ENCODE assay signal across 10 mouse cellular contexts in genomic region chr15:76998878-76999588, GRCm38 (mm10). TPM values are rescaled to one million over a fixed set of nuclear protein-coding genes. Genes with fewer than 3 reads are reported as not detected.
DNase-seq lines count a peak whose midpoint lies in the region; ATAC-seq and TF ChIP-seq lines count a peak whose summit lies in the region.
"Had no signal": no experiment of that assay in that cellular context is flagged by ENCODE, and none has a peak within 500 bp of the region (broad histone marks: within the 10 kb centered on the region; RNA-seq: fewer than 3 reads in every experiment).

No protein-coding gene starts in this region.

- peak; percentile 48 for TF ChIP-seq CTCF in midbrain, postnatal 0 days (IDR thresholded peaks at IDR 0.05)

- no peak overlapping the region for H3K4me3 ChIP-seq in forebrain, embryonic 11.5 days (ENCODE audit: low read depth, low read length)
- no peak overlapping the region for H3K4me3 ChIP-seq in forebrain, embryonic 10.5 days
- peak overlapping the region; percentile 27 for H3K4me3 ChIP-seq in heart, embryonic 13.5 days
- no peak overlapping the region for H3K4me3 ChIP-seq in midbrain, postnatal 0 days (ENCODE audit: low read depth, low read length)
- H3K4me3 ChIP-seq: neural tube, embryonic 12.5 days had no signal

- no peaks in the 10 kb centered on the region for H3K27me3 ChIP-seq in forebrain, embryonic 11.5 days (ENCODE audit: control insufficient read depth, insufficient read depth, low read length)
- peaks cover 19% of the 10 kb centered on the region for H3K27me3 ChIP-seq in forebrain, embryonic 10.5 days (ENCODE audit: poor library complexity, severe bottlenecking)
- H3K27me3 ChIP-seq in heart, embryonic 13.5 days (replicated peaks) = no peaks in the 10 kb centered on the region
- no peaks in the 10 kb centered on the region for H3K27me3 ChIP-seq in midbrain, postnatal 0 days (ENCODE audit: insufficient read depth, low read length)
- H3K27me3 ChIP-seq: neural tube, embryonic 12.5 days had no signal

- peak; percentile 59 for DNase-seq in forebrain, embryonic 11.5 days (ENCODE audit: low spot score)
- DNase-seq in forebrain, embryonic 10.5 days (ENCODE audit: extremely low spot score, low spot score) = no peak
- DNase-seq in retina, postnatal 1 day = peak; percentile 37
- DNase-seq in retina, embryonic 14.5 days (ENCODE audit: low spot score) = no peak
- DNase-seq in midbrain, postnatal 0 days (ENCODE audit: low spot score) = peak; percentile 47
- no peak for DNase-seq in thymus, adult 18-20 months
- no peak for DNase-seq in embryo, embryonic 10.5 days (ENCODE audit: low spot score)

- H3K4me2 ChIP-seq in forebrain, embryonic 11.5 days (ENCODE audit: low read depth, low read length, severe bottlenecking) = no peak overlapping the region
- peak overlapping the region; percentile 57 for H3K4me2 ChIP-seq in heart, embryonic 13.5 days
- H3K4me2 ChIP-seq in midbrain, postnatal 0 days (ENCODE audit: low read depth, low read length, poor library complexity, severe bottlenecking) = peak overlapping the region; percentile 7; the same call in 1 of the 2 replicates
- H3K4me2 ChIP-seq: neural tube, embryonic 12.5 days had no signal

- WGBS in forebrain, embryonic 11.5 days = 53% methylated on average over 21 of the region's 21 CpGs
- 56% methylated on average over 21 of the region's 21 CpGs for WGBS in forebrain, embryonic 10.5 days
- WGBS in heart, embryonic 13.5 days = 29% methylated on average over 21 of the region's 21 CpGs
- 43% methylated on average over 21 of the region's 21 CpGs for WGBS in midbrain, postnatal 0 days

- no peaks in the 10 kb centered on the region for H3K9me3 ChIP-seq in forebrain, embryonic 11.5 days (ENCODE audit: control insufficient read depth, low read length)
- no peaks in the 10 kb centered on the region; the same call in 1 of the 2 replicates for H3K9me3 ChIP-seq in forebrain, embryonic 10.5 days
- no peaks in the 10 kb centered on the region for H3K9me3 ChIP-seq in heart, embryonic 13.5 days
- no peaks in the 10 kb centered on the region for H3K9me3 ChIP-seq in midbrain, postnatal 0 days (ENCODE audit: low read length)
- H3K9me3 ChIP-seq: neural tube, embryonic 12.5 days had no signal

- no peak overlapping the region for H3K27ac ChIP-seq in forebrain, embryonic 11.5 days (ENCODE audit: low read depth, low read length)
- H3K27ac ChIP-seq in forebrain, embryonic 10.5 days = no peak overlapping the region
- H3K27ac ChIP-seq in heart, embryonic 13.5 days (replicated peaks) = peak overlapping the region; percentile 83
- no peak overlapping the region for H3K27ac ChIP-seq in midbrain, postnatal 0 days (ENCODE audit: low read depth, low read length)
- H3K27ac ChIP-seq: neural tube, embryonic 12.5 days had no signal

- H3K4me1 ChIP-seq in forebrain, embryonic 11.5 days (replicated peaks; ENCODE audit: control insufficient read depth, insufficient read depth, low read length) = no peaks in the 10 kb centered on the region
- H3K4me1 ChIP-seq in forebrain, embryonic 10.5 days = 0 out of 2 replicates have a peak, but pooled peaks cover 6% of the 10 kb centered on the region
- H3K4me1 ChIP-seq in heart, embryonic 13.5 days = peaks cover 28% of the 10 kb centered on the region
- H3K4me1 ChIP-seq in midbrain, postnatal 0 days (ENCODE audit: insufficient read depth, low read length) = no peaks in the 10 kb centered on the region
- H3K4me1 ChIP-seq: neural tube, embryonic 12.5 days had no signal

- no peak overlapping the region for H3K9ac ChIP-seq in forebrain, embryonic 11.5 days (ENCODE audit: low read length)
- peak overlapping the region; percentile 70 for H3K9ac ChIP-seq in heart, embryonic 13.5 days
- no peak overlapping the region for H3K9ac ChIP-seq in midbrain, postnatal 0 days (replicated peaks; ENCODE audit: low read length, poor library complexity, severe bottlenecking)
- H3K9ac ChIP-seq: neural tube, embryonic 12.5 days had no signal

- H3K36me3 ChIP-seq in forebrain, embryonic 11.5 days (ENCODE audit: control insufficient read depth, insufficient read depth, low read length) = no peaks in the 10 kb centered on the region
- H3K36me3 ChIP-seq in forebrain, embryonic 10.5 days (replicated peaks) = no peaks in the 10 kb centered on the region
- no peaks in the 10 kb centered on the region for H3K36me3 ChIP-seq in heart, embryonic 13.5 days
- no peaks in the 10 kb centered on the region for H3K36me3 ChIP-seq in midbrain, postnatal 0 days (ENCODE audit: insufficient read depth, low read length)
- H3K36me3 ChIP-seq: neural tube, embryonic 12.5 days had no signal

- ATAC-seq in forebrain, embryonic 11.5 days (replicated peaks; ENCODE audit: low FRiP score) = no peak
- ATAC-seq in heart, embryonic 13.5 days (ENCODE audit: extremely low read depth, insufficient number of reproducible peaks, low FRiP score, low TSS enrichment) = peak; percentile 51; the same call in 1 of the 2 replicates
- no peak for ATAC-seq in midbrain, postnatal 0 days (ENCODE audit: low FRiP score)

RNA-seq across cellular contexts. Expression of gene Apol6, which starts 45.5 kb away (rescaled TPM):
- not detected in 2 replicates for polyA plus RNA-seq in forebrain, embryonic 11.5 days (2014; fragmentation: Nextera tagmentation; extraction: Ambion mirVana)
- polyA plus RNA-seq in forebrain, embryonic 10.5 days (2016; fragmentation: Nextera tagmentation; extraction: Ambion mirVana) = 0.10 TPM in 1 of 2 replicates, not detected in the other
- polyA plus RNA-seq in heart, embryonic 13.5 days (2015; fragmentation: Nextera tagmentation; extraction: Ambion mirVana) = 0.06 and 0.15 TPM in 2 replicates
- 0.14 and 0.16 TPM in 2 replicates for total RNA-seq in midbrain, postnatal 0 days (2014; rRNA removed)
- polyA plus RNA-seq in midbrain, postnatal 0 days (2015; fragmentation: Nextera tagmentation; extraction: Ambion mirVana) = 0.15 and 0.16 TPM in 2 replicates
- total RNA-seq: layer of hippocampus, postnatal 25 days had no signal
- polyA plus RNA-seq: neural tube, embryonic 12.5 days had no signal

RNA-seq across cellular contexts. Expression of gene 1110038F14Rik, which starts 50.7 kb away (rescaled TPM):
- polyA plus RNA-seq in forebrain, embryonic 11.5 days (2014; fragmentation: Nextera tagmentation; extraction: Ambion mirVana) = 67.7 and 69.9 TPM in 2 replicates
- polyA plus RNA-seq in forebrain, embryonic 10.5 days (2016; fragmentation: Nextera tagmentation; extraction: Ambion mirVana) = 78.7 and 79.3 TPM in 2 replicates
- polyA plus RNA-seq in heart, embryonic 13.5 days (2015; fragmentation: Nextera tagmentation; extraction: Ambion mirVana) = 39.6 and 45.5 TPM in 2 replicates
- 19.4 and 24.1 TPM in 2 replicates for total RNA-seq in midbrain, postnatal 0 days (2014; rRNA removed)
- polyA plus RNA-seq in midbrain, postnatal 0 days (2015; fragmentation: Nextera tagmentation; extraction: Ambion mirVana) = 41.2 and 42.0 TPM in 2 replicates

RNA-seq across cellular contexts. Expression of gene Mb, which starts 51.4 kb away (rescaled TPM):
- not detected in 2 replicates for polyA plus RNA-seq in forebrain, embryonic 11.5 days (2014; fragmentation: Nextera tagmentation; extraction: Ambion mirVana)
- polyA plus RNA-seq in forebrain, embryonic 10.5 days (2016; fragmentation: Nextera tagmentation; extraction: Ambion mirVana) = 0.20 and 0.27 TPM in 2 replicates
- 519 and 566 TPM in 2 replicates for polyA plus RNA-seq in heart, embryonic 13.5 days (2015; fragmentation: Nextera tagmentation; extraction: Ambion mirVana)
- 0.66 TPM in 1 of 2 replicates, not detected in the other for total RNA-seq in midbrain, postnatal 0 days (2014; rRNA removed)
- 0.53 and 0.69 TPM in 2 replicates for polyA plus RNA-seq in midbrain, postnatal 0 days (2015; fragmentation: Nextera tagmentation; extraction: Ambion mirVana)

Comparison
In these comparisons a context has a peak if more than half of its experiments do, and no peak if none do; other contexts are left out.
1. DNase-seq: peak in forebrain, embryonic 11.5 days (single experiment), retina, postnatal 1 day (single experiment) and midbrain, postnatal 0 days (single experiment); none in forebrain, embryonic 10.5 days (single experiment), retina, embryonic 14.5 days (single experiment), thymus, adult 18-20 months (0 of 2) and embryo, embryonic 10.5 days (single experiment).
2. RNA of gene Mb, which starts 51.4 kb away (polyA plus RNA-seq): 519 to 566 TPM in heart, embryonic 13.5 days; 0.53 to 0.69 TPM in midbrain, postnatal 0 days, 0.20 to 0.27 TPM in forebrain, embryonic 10.5 days and not detected in forebrain, embryonic 11.5 days; every median in the first group is over 100 times any median in the second.